Mouse (Mus musculus): ENCODE data around the gene Cdipt. TPM values are rescaled to one million over a fixed set of nuclear protein-coding genes. Genes with fewer than 3 reads are reported as not detected.

Gene Cdipt
- polyA plus RNA-seq, 1 experiment from 2014 or later: 93.5 TPM

DNA sequence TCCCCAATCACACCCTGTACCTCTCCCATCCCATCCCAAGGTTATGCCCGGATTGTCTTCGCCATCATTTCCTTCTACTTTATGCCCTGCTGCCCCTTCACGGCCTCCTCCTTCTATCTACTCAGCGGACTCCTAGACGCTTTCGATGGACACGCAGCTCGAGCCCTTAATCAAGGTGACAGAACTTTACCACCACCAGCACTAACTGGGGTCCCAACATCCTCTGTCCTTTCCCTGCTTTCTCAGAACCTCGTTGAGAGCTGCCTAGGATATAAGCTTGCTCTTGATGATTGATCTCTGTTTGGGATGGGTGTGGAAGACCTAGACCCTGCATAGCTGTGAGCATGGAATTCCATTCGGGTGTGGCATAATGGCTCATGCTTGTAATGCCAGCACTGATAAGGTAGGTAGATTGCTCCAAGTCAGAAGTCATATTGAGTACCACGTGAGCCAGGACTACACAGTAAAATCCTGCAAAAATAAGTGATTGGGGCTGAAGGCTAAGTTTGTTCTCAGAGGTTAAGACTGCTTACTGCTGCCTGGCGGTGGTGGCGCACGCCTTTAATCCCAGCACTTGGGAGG lies 1.3 kb downstream of the Cdipt start:
- 0 out of 2 replicates have a peak, but pooled peaks have one; percentile 9 for ATAC-seq (ENCODE audit: low FRiP score)
- H3K9me3 ChIP-seq (replicated peaks): no peaks in the 10 kb centered on the region

DNA sequence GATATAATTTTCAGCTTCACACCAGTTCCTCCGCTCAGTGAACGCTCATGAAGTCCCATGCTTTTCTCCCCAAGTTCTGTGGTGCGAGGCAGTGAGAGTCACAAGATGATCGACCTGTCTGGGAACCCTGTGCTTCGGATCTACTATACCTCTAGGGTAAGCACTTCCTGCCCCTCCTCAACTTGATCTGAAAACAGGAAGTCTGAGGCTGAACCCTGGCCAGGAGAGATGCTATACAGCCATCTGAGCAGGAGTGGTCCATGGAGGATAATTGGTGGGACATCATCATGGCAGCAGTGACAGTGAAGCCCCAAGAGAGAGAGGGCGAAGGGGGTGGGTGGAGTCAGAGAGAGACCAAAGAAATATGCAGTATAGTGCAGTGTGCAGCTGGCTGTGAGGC lies 3.1 kb downstream of the Cdipt start:
- H3K4me3 ChIP-seq: no peak overlapping the region
- no peaks in the 10 kb centered on the region for H3K27me3 ChIP-seq
- H3K4me2 ChIP-seq (replicated peaks): no peak overlapping the region
- no peak overlapping the region for H3K9ac ChIP-seq
- WGBS: 92% methylated on average over 6 of the region's 6 CpGs
- H3K9me3 ChIP-seq (replicated peaks): no peaks in the 10 kb centered on the region
- ATAC-seq (ENCODE audit: low FRiP score): no peak
- no peak overlapping the region for H3K27ac ChIP-seq
- peaks cover 32% of the 10 kb centered on the region for H3K36me3 ChIP-seq
- H3K4me1 ChIP-seq: peaks cover 14% of the 10 kb centered on the region

More for the DNA sequence above, 1.3 kb downstream of the Cdipt start:
- Histone ChIP-seq H3K27ac (peak overlapping the region; percentile 96), H3K4me3 (peak overlapping the region; percentile 79), H3K36me3 (peaks cover 34% of the 10 kb centered on the region), H3K4me2 (replicated peaks) (peak overlapping the region; percentile 89), H3K4me1 (peaks cover 14% of the 10 kb centered on the region), H3K27me3 (no peaks in the 10 kb centered on the region), H3K9ac (peak overlapping the region; percentile 92)
- WGBS: 26% methylated on average over 14 of the region's 14 CpGs

DNA sequence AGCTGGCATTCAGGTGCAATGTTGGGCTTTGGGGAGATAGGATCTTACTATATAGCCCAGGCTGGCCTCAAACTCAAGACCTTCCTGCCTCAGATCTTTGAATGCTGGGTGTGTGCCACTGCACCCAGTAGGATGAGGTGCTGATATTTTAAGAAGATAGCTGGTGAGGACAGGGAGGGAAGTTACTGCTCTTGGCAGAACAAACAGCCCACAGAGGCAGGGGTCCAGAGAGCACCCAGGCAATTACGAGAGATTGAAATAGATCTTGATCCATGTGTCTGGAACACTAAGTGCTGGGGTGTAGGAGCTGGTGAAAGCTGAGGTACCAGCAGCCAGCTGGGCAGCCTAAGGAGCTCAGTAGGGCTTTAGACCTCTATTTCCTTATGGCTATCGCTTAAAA lies 5.9 kb downstream of the Cdipt start:
- H3K9ac ChIP-seq: no peak overlapping the region
- H3K36me3 ChIP-seq: peaks cover 32% of the 10 kb centered on the region
- 96% methylated on average over 2 of the region's 2 CpGs for WGBS
- no peaks in the 10 kb centered on the region for H3K9me3 ChIP-seq (replicated peaks)
- no peak for ATAC-seq (ENCODE audit: low FRiP score)
- no peak overlapping the region for H3K4me3 ChIP-seq
- no peak overlapping the region for H3K27ac ChIP-seq
- H3K4me1 ChIP-seq: peaks cover 10% of the 10 kb centered on the region
- no peak overlapping the region for H3K4me2 ChIP-seq (replicated peaks)
- H3K27me3 ChIP-seq: no peaks in the 10 kb centered on the region

DNA sequence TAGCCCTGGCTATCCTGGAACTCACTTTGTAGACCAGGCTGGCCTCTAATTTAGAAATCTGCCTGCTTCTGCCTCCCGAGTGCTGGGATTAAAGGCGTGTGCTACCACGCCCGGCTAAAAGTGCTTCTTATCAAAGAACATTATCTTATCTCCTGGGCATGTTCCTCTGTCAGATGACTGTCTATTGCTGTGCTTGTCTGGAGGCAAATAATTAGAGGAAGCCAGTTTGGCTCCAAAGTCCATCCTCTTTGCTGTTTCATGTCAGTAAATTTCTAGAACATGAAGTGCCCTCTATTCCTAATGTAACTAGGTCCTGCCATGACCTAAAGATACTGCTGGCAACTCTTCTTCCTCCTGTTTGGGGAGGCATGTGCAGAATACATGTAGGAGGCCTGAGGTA lies 6.3 kb downstream of the Cdipt start:
- no peak overlapping the region for H3K9ac ChIP-seq
- H3K27ac ChIP-seq: no peak overlapping the region
- WGBS: 96% methylated on average over 4 of the region's 4 CpGs

DNA sequence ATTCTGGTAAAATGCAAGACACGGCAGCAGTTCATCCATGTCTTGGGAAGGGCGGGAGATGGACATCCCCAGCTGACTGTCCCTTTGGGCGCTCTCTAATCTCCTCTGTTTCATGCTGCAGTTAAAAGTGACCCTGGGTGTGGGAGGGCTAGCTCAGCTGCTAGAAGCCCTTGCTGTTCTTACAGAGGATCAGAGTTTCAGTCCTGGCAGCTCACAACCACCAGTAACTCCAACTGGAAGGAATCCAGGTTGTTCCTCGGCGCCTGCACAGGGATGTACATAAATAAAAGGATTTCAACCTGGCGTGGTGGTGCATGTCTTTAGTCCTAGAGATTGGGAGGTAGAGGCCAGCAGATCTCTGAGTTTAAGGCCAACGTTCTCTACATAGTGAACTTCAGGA lies 7.4 kb downstream of the Cdipt start:
- H3K9ac ChIP-seq: no peak overlapping the region
- no peak overlapping the region for H3K4me3 ChIP-seq
- H3K27ac ChIP-seq: no peak overlapping the region
- 0 out of 2 replicates have a peak, but pooled peaks cover 2% of the 10 kb centered on the region for H3K4me1 ChIP-seq
- H3K36me3 ChIP-seq: peaks cover 30% of the 10 kb centered on the region
- no peak for ATAC-seq (ENCODE audit: low FRiP score)
- H3K9me3 ChIP-seq (replicated peaks): no peaks in the 10 kb centered on the region
- no peaks in the 10 kb centered on the region for H3K27me3 ChIP-seq
- H3K4me2 ChIP-seq (replicated peaks): no peak overlapping the region
- WGBS: 86% methylated on average over 7 of the region's 7 CpGs

More for the DNA sequence above, 6.3 kb downstream of the Cdipt start:
- no peak for ATAC-seq (ENCODE audit: low FRiP score)
- H3K4me2 ChIP-seq (replicated peaks): no peak overlapping the region
- H3K4me3 ChIP-seq: no peak overlapping the region
- H3K27me3 ChIP-seq: no peaks in the 10 kb centered on the region
- peaks cover 32% of the 10 kb centered on the region for H3K36me3 ChIP-seq
- peaks cover 7% of the 10 kb centered on the region for H3K4me1 ChIP-seq
- no peaks in the 10 kb centered on the region for H3K9me3 ChIP-seq (replicated peaks)

DNA sequence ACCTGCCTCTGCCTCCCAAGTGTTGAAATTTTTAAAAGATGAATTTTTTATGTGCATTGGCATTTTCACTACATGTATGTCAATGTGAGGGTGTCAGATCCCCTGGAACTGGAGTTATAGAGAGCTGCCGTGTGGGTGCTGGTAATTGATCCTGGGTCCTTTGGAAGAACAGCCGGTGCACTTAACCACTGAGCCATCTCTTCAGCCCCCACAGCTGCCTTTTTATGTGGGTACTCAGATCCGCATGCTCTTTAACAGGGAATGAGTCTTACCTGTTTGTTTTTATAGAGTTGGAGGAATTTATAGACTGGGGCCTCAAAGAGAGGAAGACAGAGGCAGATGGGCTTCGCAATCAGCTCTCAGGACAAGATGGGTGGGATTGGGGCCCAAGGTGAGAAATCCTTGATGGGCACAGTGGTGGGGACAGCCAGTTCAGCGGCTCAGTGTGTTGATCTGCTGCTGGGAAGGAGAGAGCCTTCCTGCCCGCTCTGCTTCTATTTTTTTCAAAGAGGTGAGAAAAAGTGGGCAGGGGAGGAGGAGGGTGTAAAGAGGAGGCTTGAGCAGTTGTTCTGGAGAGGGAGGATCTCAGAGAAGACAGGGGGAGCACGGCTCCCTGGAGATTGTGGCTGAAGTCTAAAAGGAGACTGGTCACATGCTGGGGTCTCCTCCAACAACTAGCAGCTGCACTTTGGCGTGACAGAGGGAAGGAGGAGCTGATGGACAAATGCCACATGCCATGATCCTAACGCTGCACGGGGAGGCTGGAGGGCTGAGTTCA lies 9.1 kb downstream of the Cdipt start:
- no peaks in the 10 kb centered on the region for H3K9me3 ChIP-seq (replicated peaks)
- H3K36me3 ChIP-seq: peaks cover 13% of the 10 kb centered on the region
- ATAC-seq (ENCODE audit: low FRiP score): no peak
- H3K4me3 ChIP-seq: no peak overlapping the region
- H3K27ac ChIP-seq: no peak overlapping the region
- no peak overlapping the region for H3K9ac ChIP-seq
- no peaks in the 10 kb centered on the region for H3K4me1 ChIP-seq
- H3K4me2 ChIP-seq (replicated peaks): no peak overlapping the region
- 59% methylated on average over 10 of the region's 10 CpGs for WGBS
- H3K27me3 ChIP-seq: no peaks in the 10 kb centered on the region

DNA sequence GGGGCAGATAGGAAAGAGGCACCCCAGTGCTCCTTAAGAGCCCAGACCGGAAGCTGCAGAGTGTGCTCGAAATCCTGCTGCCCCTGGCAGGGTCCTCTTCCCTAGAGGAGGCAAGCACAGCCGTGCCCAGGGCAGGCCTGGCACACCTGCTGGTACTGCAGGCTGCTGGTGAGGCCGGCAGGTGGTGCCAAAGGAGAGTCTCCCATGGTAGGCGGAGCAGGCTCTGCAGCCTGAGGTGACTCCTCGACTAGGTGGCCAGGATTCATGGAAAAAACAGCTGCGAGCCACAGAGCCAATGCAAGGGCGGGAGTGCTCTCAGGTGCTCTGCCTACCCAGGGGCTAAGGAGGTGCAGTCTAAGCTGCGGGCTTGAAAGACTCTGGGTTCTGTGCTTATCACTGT lies 10.6 kb downstream of the Cdipt start:
- Histone ChIP-seq H3K4me1 (no peaks in the 10 kb centered on the region), H3K4me3 (no peak overlapping the region), H3K9ac (no peak overlapping the region), H3K36me3 (peaks cover under 1% of the 10 kb centered on the region; the same call in 1 of the 2 replicates), H3K27me3 (no peaks in the 10 kb centered on the region), H3K4me2 (replicated peaks) (no peak overlapping the region), H3K9me3 (replicated peaks) (no peaks in the 10 kb centered on the region), H3K27ac (no peak overlapping the region)
- 42% methylated on average over 9 of the region's 9 CpGs for WGBS
- ATAC-seq (ENCODE audit: low FRiP score): no peak

DNA sequence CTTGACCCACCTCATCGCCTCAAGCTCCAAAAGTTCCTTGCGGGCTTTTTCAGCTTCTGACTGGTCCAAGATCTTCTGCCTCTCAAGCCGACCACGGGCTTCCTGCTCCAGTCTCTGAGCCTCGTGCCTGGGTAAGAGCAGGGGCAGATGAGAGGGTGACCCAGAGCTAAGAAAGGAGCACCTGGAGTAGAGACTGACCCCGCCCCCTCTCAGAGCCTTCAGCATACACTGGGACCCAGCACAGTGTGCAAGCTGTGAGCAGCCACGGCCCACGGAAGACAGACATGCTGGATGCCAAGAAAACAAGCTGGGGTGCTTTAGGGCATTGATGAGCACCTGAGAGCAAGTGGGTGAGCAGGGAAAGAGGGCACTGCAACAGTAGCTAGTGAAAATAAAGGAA lies 13.1 kb downstream of the Cdipt start:
- Histone ChIP-seq H3K4me3 (no peak overlapping the region), H3K9me3 (replicated peaks) (no peaks in the 10 kb centered on the region), H3K9ac (no peak overlapping the region), H3K27me3 (no peaks in the 10 kb centered on the region), H3K4me1 (0 out of 2 replicates have a peak, but pooled peaks cover 2% of the 10 kb centered on the region), H3K4me2 (replicated peaks) (no peak overlapping the region), H3K36me3 (no peaks in the 10 kb centered on the region), H3K27ac (no peak overlapping the region)
- 72% methylated on average over 8 of the region's 8 CpGs for WGBS
- ATAC-seq (ENCODE audit: low FRiP score): no peak

DNA sequence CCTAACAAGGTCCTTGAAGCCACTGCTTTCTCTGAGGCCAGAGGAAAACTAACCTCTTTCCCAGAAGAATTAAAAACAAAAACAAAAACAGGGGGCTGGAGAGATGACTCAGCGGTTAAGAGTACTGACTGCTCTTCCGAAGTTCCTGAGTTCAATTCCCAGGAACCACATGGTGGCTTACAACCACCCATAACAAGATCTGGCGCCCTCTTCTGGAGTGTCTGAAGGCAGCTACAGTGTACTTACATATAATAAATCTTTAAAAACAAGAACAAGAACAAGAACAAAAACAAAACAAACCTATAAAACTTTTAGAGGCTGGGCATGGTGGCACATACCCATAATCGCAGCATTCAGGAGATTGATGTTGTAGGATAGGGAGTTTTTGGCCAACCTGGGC lies 20.7 kb downstream of the Cdipt start:
- H3K9me3 ChIP-seq (replicated peaks): 0 out of 2 replicates have a peak, but pooled peaks cover 3% of the 10 kb centered on the region
- H3K9ac ChIP-seq: no peak overlapping the region
- no peak overlapping the region for H3K27ac ChIP-seq
- H3K4me1 ChIP-seq: 0 out of 2 replicates have a peak, but pooled peaks cover 2% of the 10 kb centered on the region
- ATAC-seq (ENCODE audit: low FRiP score): no peak
- no peak overlapping the region for H3K4me3 ChIP-seq
- no peaks in the 10 kb centered on the region for H3K36me3 ChIP-seq
- 77% methylated on average over 4 of the region's 4 CpGs for WGBS
- no peaks in the 10 kb centered on the region for H3K27me3 ChIP-seq
- H3K4me2 ChIP-seq (replicated peaks): no peak overlapping the region

DNA sequence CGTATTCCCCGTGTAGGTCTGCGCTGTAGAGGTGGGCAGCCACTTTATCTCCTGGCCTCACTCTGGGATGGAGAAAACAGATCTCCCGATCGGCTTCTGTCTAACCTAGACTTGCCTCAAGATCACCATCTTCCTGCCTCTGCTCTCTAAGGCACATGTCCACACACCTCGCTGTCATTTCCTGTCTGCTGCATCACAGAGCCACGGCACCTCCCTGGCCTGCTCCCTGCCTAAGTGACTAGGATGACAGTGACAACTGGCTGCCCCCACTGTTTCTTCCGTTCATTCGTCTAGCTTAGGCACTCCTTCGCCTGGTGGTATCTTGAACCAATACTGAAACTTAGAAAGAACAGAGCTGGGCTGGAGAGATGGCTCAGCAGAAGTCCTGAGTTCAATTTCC lies 23.9 kb downstream of the Cdipt start:
- 84% methylated on average over 10 of the region's 10 CpGs for WGBS
- H3K9ac ChIP-seq: no peak overlapping the region
- H3K9me3 ChIP-seq (replicated peaks): 0 out of 2 replicates have a peak, but pooled peaks cover 3% of the 10 kb centered on the region
- no peak overlapping the region for H3K4me2 ChIP-seq (replicated peaks)
- no peak for ATAC-seq (ENCODE audit: low FRiP score)
- no peaks in the 10 kb centered on the region for H3K27me3 ChIP-seq
- no peak overlapping the region for H3K27ac ChIP-seq
- H3K4me3 ChIP-seq: no peak overlapping the region
- H3K36me3 ChIP-seq: no peaks in the 10 kb centered on the region
- no peaks in the 10 kb centered on the region for H3K4me1 ChIP-seq

DNA sequence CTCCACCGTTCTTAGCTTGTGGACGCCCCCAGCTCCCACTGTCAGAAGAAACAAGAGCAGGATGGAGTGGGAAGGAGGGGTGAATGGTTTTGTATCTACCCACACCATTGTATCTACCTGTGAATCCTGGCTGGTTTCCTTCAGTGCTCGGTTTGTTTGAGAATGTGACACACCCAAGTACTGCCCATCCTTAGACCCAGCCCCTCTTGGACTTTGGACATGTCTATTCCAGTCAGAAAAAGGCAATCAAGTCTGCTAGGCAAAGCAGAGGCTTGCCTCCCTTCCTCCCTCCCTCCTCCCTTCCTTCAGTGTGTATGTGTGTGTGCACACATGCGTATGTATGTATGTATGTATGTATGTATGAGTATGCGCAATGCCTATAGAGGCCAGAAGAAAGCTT lies 27.9 kb downstream of the Cdipt start:
- ATAC-seq (ENCODE audit: low FRiP score): no peak
- Histone ChIP-seq H3K9me3 (replicated peaks) (no peaks in the 10 kb centered on the region), H3K9ac (no peak overlapping the region), H3K36me3 (no peaks in the 10 kb centered on the region), H3K4me3 (no peak overlapping the region), H3K27me3 (no peaks in the 10 kb centered on the region), H3K27ac (no peak overlapping the region), H3K4me2 (replicated peaks) (no peak overlapping the region), H3K4me1 (peaks cover 4% of the 10 kb centered on the region)
- 92% methylated on average over 5 of the region's 5 CpGs for WGBS

DNA sequence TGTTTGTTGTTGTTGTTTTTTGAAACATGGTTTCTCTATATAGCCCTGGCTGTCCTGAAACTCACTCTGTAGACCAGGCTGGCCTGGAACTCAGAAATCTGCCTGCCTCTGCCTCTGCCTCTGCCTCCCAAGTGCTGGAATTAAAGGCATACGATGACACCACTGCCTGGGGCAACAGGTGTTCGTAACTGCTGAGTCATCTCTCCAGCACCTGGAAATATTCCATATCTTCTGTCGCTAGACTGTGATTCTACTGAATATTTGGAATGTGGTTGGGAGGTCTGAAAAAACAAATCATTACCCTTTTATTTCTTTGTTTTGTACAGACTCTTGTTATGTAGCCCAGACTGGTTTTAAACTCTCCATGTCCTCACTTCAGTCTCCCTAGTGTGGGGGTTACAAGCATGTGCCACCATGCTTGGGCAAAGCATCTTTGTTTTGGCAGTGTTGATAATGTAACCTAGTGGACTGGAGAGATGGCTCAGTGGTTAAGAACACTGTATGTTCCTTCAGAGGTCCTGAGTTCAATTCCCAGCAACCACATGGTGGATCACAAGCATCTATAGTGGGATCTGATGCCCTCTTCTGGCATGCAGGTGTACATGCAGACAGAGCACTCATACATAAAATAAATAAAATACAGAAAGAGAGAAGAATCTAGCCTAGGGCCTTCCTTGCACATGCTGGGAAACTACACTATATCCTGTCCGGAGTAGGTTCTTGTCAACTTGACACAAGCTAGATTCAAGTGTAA lies 28.6 kb downstream of the Cdipt start:
- Histone ChIP-seq H3K9ac (no peak overlapping the region), H3K4me3 (no peak overlapping the region), H3K27ac (no peak overlapping the region), H3K4me2 (replicated peaks) (no peak overlapping the region), H3K4me1 (peaks cover 7% of the 10 kb centered on the region), H3K9me3 (replicated peaks) (no peaks in the 10 kb centered on the region), H3K27me3 (no peaks in the 10 kb centered on the region), H3K36me3 (no peaks in the 10 kb centered on the region)
- no peak for ATAC-seq (ENCODE audit: low FRiP score)
- 90% methylated on average over 4 of the region's 4 CpGs for WGBS

Data from hindbrain, embryonic 12.5 days (tissue).